Mouse (Mus musculus) lung, postnatal 0 days (tissue): Measurements from ENCODE around the gene Retsat. TPM values are rescaled to one million over a fixed set of nuclear protein-coding genes. Genes with fewer than 3 reads are reported as not detected.

ENCODE experiments used
- ATAC-seq: fragments of 200-750 bp; cut with Nextera tagmentation; 2 replicates; pipeline ENCODE4 v1.8.0; 2017; ENCODE audit warnings: moderate library complexity
- DNase-seq: peaks from one replicate; pipeline ENCODE4 v3.0.0-alpha.2; 2016; ENCODE audit warnings: low spot score
- H3K27ac ChIP-seq: fragments of 300-500 bp; sonication (generic); 2 replicates; pipeline ENCODE4 v1.5.1; 2014; ENCODE audit warnings: antibody characterized with exemption, mild to moderate bottlenecking, low read length, mixed read lengths
- H3K27me3 ChIP-seq: fragments of 300-500 bp; sonication (generic); replicated peaks from 2 replicates; pipeline ENCODE4 v1.6.1; 2014; ENCODE audit warnings: low read length, mixed read lengths; ENCODE audit not compliant: insufficient read depth
- H3K36me3 ChIP-seq: fragments of 300-500 bp; sonication (generic); 2 replicates; pipeline ENCODE4 v1.6.1; 2014; ENCODE audit warnings: low read length, mixed read lengths; ENCODE audit not compliant: insufficient read depth
- H3K4me1 ChIP-seq: fragments of 300-500 bp; sonication (generic); 2 replicates; pipeline ENCODE4 v1.6.1; 2014; ENCODE audit warnings: antibody characterized with exemption, low read depth, low read length, mixed read lengths; ENCODE audit not compliant: insufficient read depth
- H3K4me2 ChIP-seq: fragments of 300-500 bp; sonication (generic); replicated peaks from 2 replicates; pipeline ENCODE4 v1.6.1; 2014; ENCODE audit warnings: low read depth, mild to moderate bottlenecking, low read length, moderate library complexity, mixed read lengths
- H3K4me3 ChIP-seq: fragments of 300-500 bp; sonication (generic); 2 replicates; pipeline ENCODE4 v1.5.1; 2014; ENCODE audit warnings: low read depth, low read length
- H3K9ac ChIP-seq: fragments of 300-500 bp; sonication (generic); replicated peaks from 2 replicates; pipeline ENCODE4 v1.6.1; 2014; ENCODE audit warnings: low read depth, mild to moderate bottlenecking
- H3K9me3 ChIP-seq: fragments of 300-500 bp; sonication (generic); 2 replicates; pipeline ENCODE4 v1.6.1; 2016; ENCODE audit warnings: low read length, mixed read lengths
- CTCF ChIP-seq: IDR thresholded peaks from 2 replicates; pipeline ENCODE4 v1.5.1; 2016; ENCODE audit warnings: antibody characterized with exemption, mild to moderate bottlenecking
- EP300 ChIP-seq: IDR thresholded peaks from 2 replicates; pipeline ENCODE4 v1.6.1; 2016; ENCODE audit warnings: antibody characterized with exemption, mild to moderate bottlenecking, control low read depth
- WGBS: fragments of 180-500 bp; shearing (Covaris S2); extraction: QIAGEN DNeasy Blood & Tissue Kit; methylation state at CpG from one replicate; pipeline ENCODE4 v1.1.7; 2014; 5-methylcytosine and 5-hydroxymethylcytosine counted together
- polyA plus RNA-seq: library from polyadenylated mRNA; unstranded; fragments of >200 nt; fragmentation: Nextera tagmentation; extraction: Ambion mirVana; gene quantifications from 2 replicates; pipeline ENCODE4 v1.2.1, GENCODE M21; 2015

Retsat gene
- polyA plus RNA-seq, 1 experiment from 2014 or later: 42.7 TPM

DNA sequence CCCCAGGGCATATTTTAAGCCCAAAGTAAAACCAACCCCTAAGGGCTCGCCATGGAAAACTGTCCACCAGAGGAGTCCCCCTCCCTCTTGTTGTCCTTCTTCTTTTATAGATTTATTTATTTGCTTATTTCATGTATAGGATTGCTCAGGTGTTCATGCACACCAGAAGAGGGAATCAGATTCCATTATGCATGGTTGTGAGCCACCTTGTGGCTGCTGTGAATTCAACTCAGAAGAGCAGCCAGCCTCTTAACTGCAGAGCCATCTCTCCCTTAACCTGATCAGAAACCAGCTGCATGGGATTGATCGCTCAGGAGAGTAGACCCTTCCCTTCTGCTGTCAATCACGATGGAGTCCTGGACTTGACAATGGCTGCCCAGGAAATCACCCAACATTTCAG lies 38.7 kb downstream of the Retsat start:
- DNase-seq: no peak
- H3K4me2 ChIP-seq: no peak overlapping the region
- 80% methylated on average over 3 of the region's 3 CpGs for WGBS

DNA sequence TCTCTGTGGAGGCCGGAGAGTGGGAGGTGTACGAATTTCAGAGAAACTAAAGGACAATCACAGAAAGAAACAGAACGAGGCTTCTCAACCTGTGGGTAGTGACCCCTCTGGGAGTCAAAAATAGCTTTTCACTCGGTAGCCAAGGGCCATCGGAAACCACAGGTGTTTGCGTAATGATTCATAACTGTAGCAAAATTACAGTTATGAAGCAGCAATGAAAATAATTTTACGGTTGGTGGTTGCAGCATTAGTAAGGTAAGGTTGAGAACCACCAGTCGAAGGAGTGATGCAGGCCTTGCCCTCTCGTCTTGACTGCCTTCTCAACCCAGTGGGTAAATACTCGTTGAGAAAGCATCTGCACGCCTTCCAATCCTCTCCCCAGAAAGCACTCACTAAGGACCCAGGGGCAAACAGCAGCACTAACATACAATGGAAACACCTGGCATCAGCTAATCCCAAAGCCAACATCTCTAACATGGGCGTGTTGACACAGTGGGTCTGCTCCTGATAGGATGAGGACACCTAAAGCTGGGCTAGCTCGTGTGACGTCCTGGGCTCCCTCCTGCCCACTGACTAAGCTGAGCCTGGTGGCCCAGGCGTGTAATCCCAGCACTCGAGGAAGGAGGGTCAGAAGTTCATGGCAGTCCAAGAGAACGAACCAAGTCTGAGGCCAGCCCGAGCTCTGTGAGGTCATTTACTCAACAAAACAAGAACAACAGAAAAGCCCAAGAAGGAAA lies 43.1 kb downstream of the Retsat start:
- H3K27ac ChIP-seq: peak overlapping the region; percentile 55
- TF ChIP-seq EP300 (no peak), CTCF (no peak)
- no peak overlapping the region for H3K4me2 ChIP-seq
- H3K9me3 ChIP-seq: no peaks in the 10 kb centered on the region
- no peaks in the 10 kb centered on the region for H3K4me1 ChIP-seq
- H3K4me3 ChIP-seq: no peak overlapping the region
- 51% methylated on average over 18 of the region's 18 CpGs for WGBS
- DNase-seq (peak; percentile 46), ATAC-seq (peak; percentile 73)
- no peak overlapping the region for H3K9ac ChIP-seq
- H3K27me3 ChIP-seq: no peaks in the 10 kb centered on the region
- no peaks in the 10 kb centered on the region for H3K36me3 ChIP-seq

More for the DNA sequence above, 38.7 kb downstream of the Retsat start:
- H3K9me3 ChIP-seq: no peaks in the 10 kb centered on the region
- no peaks in the 10 kb centered on the region for H3K27me3 ChIP-seq
- no peak for ATAC-seq
- H3K9ac ChIP-seq: no peak overlapping the region
- no peaks in the 10 kb centered on the region for H3K4me1 ChIP-seq
- no peak overlapping the region for H3K4me3 ChIP-seq
- no peak overlapping the region for H3K27ac ChIP-seq
- no peaks in the 10 kb centered on the region for H3K36me3 ChIP-seq
- TF ChIP-seq CTCF: peak; percentile 53
- TF ChIP-seq EP300: no peak

DNA sequence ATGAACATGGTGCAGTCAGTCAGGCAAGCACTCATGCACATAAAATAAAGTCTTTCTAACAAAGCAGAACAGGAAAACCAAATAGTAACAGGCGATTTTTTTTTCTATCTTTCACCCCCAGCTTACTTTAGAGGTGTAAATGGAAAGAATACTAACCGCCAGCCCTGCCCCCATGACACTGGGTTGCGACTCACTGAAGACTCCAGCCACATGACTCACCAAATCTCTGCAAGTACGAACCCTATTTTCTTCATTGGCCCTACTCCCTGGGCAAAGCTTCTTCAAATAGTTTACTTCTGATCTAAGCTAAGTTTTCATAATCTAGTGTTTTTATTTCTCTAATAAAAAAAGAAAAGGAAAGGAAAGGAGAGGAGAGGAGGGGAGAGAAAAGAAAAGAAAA lies 46.3 kb downstream of the Retsat start:
- no peaks in the 10 kb centered on the region for H3K27me3 ChIP-seq
- H3K9me3 ChIP-seq: no peaks in the 10 kb centered on the region
- no peak overlapping the region for H3K4me3 ChIP-seq
- TF ChIP-seq EP300 (no peak), CTCF (no peak)
- no peak overlapping the region for H3K4me2 ChIP-seq
- DNase-seq: no peak
- H3K9ac ChIP-seq: no peak overlapping the region
- H3K27ac ChIP-seq: no peak overlapping the region
- no peak for ATAC-seq
- no peaks in the 10 kb centered on the region for H3K36me3 ChIP-seq
- 78% methylated on average over 4 of the region's 4 CpGs for whole genome bisulfite sequencing
- H3K4me1 ChIP-seq: no peaks in the 10 kb centered on the region

DNA sequence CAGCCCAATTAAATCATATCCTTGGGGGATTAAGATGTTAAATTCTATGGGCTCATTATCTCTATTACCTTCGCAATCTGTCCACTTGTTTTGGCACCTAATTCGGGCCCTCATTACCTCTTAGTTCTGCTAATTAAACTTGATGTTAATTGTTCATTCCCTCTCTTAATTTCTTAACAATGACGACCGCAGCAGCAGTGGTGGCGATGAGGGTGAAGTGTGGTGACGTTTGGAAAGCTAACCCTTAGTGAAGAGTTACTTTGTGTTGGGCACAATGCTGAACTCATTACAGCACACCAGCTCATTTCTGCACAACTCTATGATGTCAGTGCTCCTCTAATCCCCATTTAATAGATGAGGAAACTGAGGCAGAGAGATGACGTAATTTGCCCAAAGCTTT lies 47.1 kb downstream of the Retsat start:
- H3K4me1 ChIP-seq: no peaks in the 10 kb centered on the region
- 92% methylated on average over 7 of the region's 7 CpGs for WGBS

DNA sequence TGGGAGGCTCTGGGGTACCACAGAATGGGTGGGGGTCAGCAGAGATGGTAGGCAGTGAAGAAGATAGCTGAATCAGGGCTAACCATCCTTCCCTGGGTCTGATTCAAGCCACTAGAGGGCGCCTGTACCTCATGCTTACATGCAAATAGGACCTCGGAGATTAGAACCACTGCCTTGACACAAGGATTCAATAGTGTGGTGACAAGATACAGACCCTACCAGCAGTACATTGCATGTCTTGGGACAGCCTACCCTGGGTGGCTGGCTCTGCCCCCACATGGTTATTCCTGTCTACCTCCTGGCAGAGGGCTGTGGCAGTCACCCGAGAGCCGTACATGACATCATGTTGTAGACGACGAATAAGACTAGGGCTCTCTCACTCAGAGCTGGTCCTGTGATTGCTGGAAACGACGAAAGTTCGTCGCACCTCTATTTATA lies 49.1 kb downstream of the Retsat start:
- H3K36me3 ChIP-seq: no peaks in the 10 kb centered on the region
- no peak overlapping the region for H3K27ac ChIP-seq
- DNase-seq (peak; percentile 75), ATAC-seq (peak; percentile 25; the same call in 1 of the 2 replicates)
- H3K9me3 ChIP-seq: no peaks in the 10 kb centered on the region
- TF ChIP-seq EP300 (no peak), CTCF (peak; percentile 93)
- 43% methylated on average over 10 of the region's 10 CpGs for WGBS
- H3K27me3 ChIP-seq: no peaks in the 10 kb centered on the region
- no peak overlapping the region for H3K4me3 ChIP-seq
- no peak overlapping the region for H3K9ac ChIP-seq
- no peak overlapping the region for H3K4me2 ChIP-seq
- no peaks in the 10 kb centered on the region for H3K4me1 ChIP-seq

More for the DNA sequence above, 47.1 kb downstream of the Retsat start:
- Histone ChIP-seq H3K27me3 (no peaks in the 10 kb centered on the region), H3K9ac (no peak overlapping the region), H3K36me3 (no peaks in the 10 kb centered on the region), H3K9me3 (no peaks in the 10 kb centered on the region), H3K27ac (no peak overlapping the region), H3K4me3 (no peak overlapping the region), H3K4me2 (no peak overlapping the region)
- TF ChIP-seq CTCF: no peak
- TF ChIP-seq EP300: no peak
- no peak for ATAC-seq
- DNase-seq: no peak

DNA sequence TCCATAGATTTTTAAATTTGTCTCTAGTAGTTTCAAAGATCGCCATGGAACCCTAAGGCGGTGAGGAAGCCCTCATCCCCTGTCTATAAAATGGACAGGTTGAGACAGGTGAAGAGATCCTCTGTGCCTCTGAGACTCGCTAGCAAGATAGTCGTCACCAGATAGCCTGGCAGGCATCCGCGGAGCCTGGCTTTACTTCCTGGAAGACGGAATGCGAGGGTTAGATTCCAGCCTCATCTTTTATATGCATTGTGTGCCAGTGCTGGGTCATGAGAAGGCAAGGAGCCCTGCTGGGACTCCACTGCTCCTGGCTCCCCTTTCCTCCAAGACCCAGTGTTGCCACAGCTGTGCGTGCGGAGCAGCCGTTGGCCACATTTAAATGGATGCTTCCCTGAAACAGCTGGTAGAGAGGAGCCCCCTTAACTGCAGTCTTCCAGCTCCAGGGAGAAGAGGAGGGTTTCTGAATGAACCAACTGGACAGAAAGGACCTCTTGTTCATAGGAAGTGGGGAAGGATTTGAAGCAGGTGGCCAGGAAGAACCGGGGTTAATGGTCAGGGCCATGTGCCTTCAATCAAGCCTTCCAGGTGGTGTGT lies 49.8 kb downstream of the Retsat start:
- H3K9me3 ChIP-seq: no peaks in the 10 kb centered on the region
- H3K27ac ChIP-seq: no peak overlapping the region
- no peaks in the 10 kb centered on the region for H3K4me1 ChIP-seq
- ATAC-seq (no peak), DNase-seq (no peak)
- H3K36me3 ChIP-seq: no peaks in the 10 kb centered on the region
- H3K4me3 ChIP-seq: no peak overlapping the region
- no peak overlapping the region for H3K9ac ChIP-seq
- H3K4me2 ChIP-seq: no peak overlapping the region
- no peak for TF ChIP-seq EP300
- no peak for TF ChIP-seq CTCF
- WGBS: 76% methylated on average over 12 of the region's 12 CpGs
- H3K27me3 ChIP-seq: no peaks in the 10 kb centered on the region
